Mouse (Mus musculus) layer of hippocampus, adult 11-12 months (tissue): ENCODE data around the gene Ccdc127.

Experiments used
- DNase-seq: peaks from one replicate; pipeline ENCODE4 v3.0.0; 2022; ENCODE audit warnings: low spot score

Ccdc127 gene

DNA sequence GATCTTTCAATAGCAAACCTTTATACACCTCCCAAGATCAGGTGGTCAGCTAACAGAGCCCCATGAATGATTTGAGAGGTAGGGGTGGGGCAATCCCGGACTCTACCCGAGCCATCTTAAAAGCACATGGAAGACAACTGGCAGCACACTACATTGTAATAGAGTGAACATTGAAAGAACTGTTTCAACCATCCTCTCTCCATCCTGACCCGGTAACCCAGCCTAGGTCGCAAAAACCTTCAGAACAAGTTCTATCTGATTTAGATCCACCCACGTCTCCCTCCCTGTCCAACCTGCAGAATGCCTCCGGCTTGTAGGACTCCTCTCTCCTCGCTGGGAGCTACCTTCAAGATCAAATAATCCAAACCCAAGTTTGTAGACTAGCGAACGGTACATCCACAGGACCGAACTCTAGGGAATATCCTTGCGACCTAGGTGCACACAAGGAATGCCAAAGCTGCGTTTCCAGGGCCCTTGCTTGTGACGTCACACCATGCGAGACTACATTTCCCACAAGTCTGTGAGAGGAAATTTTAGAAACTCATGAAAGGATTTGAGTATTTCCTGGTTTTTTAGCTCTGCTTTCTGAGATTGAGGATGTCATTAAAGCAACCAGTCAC, 40.4 kb downstream of the Ccdc127 start, which contains the start of gene Zfp72:
Gene Zfp72 (minus strand): TSS at position 466 of the 620 bp plus-strand sequence.
- peak; percentile 78 for DNase-seq

DNA sequence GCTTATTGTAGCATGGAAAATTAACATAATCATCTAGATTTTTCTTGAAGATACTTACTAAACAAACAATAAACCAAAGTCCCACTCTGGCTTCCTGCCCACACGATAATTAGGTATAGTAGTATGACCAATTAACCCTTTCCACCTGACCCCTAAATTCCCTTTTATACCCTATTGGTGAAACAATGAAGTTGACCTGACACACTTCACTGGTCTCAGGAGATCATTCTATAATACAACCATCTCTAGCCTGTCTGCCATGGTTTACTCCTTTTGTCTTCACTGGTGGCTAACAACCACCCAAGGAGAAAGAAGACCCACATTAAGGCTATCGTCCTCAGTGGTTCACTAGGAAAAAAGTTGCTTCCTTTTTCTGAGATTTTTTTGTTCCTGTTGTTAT, 41.0 kb downstream of the Ccdc127 start:
- DNase-seq, result no peak

DNA sequence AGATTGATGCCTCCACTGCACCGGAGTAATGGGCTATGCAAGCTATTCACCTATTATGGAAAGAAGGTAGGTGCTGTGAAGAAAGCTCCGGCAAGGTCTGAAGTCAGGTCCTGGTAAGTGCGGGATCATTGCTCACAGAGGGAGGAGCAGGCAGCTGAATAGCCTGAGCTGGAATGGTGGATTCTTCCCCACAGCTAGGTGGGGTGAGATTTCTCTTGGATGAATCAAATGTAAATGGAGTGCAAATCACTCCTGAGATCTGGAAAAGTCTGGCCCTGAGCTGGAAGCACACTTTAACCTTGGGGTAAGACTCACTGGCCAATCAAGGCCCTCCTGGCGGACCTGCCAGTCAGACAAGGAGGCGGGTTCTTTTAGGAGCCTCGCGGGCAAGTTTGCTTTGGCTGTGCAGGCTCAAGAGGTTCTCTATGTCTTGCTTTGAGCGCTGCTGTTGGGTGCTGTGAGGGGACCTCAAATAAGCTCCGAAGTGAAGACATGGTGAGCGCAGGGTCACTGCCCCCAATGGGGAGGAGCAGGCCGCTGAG, 49.3 kb downstream of the Ccdc127 start, which contains the start of gene Ftl1-ps1:
Gene Ftl1-ps1 (plus strand): TSS at position 397 of the 542 bp plus-strand sequence.
- DNase-seq, result no peak
